Mouse (Mus musculus): Measurements from ENCODE around the gene Susd1.

The Susd1 gene

DNA sequence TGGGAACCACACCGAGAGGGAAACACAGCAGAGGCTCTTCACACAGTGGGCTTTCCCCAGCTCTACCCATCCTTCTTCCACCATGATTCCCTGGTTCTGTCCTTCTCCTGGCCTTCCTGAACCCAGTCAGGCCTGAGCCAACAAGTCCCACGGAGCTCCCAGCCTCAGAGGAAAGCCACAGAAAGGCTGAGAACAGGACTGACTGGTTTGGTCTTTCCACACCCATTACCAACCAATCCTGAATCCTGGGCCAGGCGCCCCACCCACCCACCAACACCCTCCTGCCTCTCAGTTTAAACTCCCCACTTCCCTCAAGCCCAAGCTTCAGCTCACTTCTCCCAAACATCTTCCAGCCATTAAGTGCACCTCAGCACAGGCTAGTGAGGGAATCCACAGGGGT, 4.4 kb downstream of the Susd1 start:
- no peak for DNase-seq (ENCODE audit: low read depth, low spot score)

DNA sequence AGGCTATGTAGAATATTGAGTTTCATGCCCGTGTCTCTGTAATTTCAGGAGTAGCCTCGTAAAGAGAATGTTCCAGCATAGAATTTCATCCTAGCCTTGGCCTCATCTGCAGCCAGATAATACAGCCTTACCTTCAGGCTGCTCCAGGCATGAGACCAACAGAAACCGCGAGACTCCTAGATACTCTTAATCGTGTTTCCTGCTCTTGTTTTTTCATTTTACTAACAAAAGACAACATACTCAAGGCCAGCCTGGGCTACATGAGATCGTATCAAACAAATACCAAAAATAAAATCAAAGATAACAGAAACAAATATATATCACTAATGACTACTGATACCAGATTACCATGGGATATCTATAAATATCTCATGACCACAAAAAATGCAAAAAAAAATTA, 9.3 kb downstream of the Susd1 start:
- no peak for DNase-seq (ENCODE audit: low read depth, low spot score)

DNA sequence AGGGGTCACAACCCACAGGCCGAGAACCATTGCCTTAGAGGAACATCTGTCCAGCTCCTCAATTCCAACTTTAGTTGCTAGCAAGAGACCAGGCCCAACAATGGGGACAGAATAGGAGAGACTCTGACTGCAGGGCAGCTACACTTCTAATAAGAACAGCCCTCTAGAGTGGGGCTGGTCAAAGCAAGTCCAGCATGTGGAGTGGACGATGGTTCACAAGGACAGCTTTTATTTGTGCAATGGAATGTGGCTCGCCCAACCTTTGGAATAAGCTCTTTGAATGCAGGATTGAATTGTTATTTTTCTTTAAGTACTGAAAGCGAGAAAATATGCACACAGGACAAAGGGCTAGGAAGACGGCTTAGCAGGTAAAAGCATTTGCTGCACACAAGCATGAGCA, 12.0 kb downstream of the Susd1 start:
- no peak for DNase-seq (ENCODE audit: low read depth, low spot score)

DNA sequence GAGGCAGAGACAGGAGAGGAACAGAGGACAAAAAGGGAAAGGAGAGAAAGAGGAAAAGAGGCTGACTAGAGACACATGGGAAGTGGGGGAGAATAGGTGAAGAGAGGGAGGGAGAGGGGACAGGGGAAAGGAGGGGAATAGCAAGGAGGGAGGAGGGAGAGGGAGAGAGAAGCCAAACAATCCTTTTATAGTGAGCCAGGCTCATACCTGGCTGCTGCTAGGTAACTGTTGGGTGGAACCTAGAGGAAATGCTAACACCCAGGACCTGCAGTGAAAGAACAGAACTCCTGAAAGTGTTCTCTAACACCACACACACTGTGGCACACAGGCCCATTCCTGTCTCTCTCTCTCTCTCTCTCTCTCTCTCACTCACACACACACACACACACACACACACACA, 15.6 kb downstream of the Susd1 start:
- no peak for DNase-seq (ENCODE audit: low read depth, low spot score)

DNA sequence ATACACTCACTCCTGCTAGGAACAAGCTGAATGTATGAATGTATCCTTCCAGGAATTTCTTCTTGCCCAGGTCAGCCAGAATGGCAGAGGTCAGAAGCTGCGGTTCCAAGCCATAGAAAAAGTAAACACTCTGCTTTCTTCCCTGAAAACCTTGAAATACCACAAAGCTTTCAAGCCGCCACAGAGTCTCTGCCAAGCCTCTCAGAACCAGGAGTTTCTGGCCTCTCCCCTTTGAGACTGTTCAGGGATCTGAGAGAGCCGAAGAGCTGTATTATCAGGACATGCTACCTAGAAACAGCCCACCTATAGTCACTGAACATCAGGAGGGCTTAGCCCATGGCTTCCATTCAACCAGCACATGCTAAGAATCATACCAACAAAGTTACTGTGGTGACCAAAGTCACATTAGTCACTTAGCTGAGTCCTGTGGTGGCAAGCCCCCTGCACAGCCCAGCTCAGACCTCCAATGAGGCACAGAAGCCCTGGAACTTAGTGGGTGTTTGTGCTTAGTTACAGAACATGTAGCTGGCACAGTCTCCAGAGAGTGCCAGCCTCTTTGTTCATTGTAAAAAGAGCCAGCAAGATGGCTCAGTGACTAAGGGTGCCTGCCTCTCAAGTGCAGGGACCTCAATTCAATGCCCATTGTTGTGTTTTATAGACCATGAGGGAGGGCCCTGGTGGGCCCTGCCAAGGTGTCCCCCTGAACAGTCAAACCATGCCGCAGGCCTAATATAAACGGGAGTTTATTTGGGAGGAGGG, 16.2 kb downstream of the Susd1 start:
- no peak for DNase-seq (ENCODE audit: low read depth, low spot score)

DNA sequence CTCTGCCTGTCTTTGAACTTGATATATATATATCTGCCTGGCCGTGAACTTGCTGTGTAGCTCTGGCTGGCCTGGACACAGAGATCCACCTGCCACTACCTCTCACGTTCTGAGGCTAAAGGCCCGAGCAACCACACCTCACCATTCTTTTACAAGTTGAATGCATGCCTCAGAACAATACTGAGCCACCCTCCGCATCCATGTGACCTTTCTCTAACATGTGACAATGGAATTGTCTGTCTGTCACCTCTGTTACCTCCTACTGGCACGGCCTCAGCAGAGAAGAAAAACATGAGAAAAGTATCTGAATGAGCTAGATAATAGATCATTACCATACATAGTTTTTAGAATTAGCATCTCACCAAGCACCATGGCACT, 17.1 kb downstream of the Susd1 start:
- no peak for DNase-seq (ENCODE audit: low read depth, low spot score)

DNA sequence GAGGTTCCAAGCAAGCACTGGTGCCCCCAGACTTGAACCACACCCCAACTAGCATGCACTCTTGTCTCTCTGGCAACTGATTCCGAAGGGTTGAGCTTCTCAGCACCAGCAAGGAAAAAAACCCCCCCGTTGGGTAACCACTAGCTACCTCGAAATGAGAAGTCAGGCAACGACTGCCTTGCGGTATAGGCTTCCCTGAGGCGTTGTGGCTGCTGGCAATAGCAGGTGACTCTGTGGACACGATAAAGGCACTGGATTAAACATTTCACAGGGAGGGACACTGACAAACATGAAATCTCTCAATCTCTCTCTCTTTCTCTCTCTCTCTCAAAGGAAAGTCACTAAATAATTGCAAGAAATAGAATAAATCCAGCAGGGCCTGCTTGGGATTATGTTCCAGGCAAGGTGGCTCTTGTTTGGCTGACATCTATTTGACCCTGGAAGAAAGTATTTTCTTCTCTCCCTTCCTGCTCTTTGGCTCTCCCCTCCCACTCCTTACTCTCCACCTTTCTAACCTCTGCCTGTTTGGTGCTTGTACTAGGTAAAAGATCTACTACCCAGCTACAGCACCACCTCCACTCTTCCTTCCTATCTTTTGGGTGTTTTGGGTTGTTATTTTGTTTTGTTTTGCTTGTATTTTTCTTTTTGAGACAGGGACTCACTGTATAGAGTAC, 17.6 kb downstream of the Susd1 start:
- DNase-seq (ENCODE audit: low read depth, low spot score): no peak

DNA sequence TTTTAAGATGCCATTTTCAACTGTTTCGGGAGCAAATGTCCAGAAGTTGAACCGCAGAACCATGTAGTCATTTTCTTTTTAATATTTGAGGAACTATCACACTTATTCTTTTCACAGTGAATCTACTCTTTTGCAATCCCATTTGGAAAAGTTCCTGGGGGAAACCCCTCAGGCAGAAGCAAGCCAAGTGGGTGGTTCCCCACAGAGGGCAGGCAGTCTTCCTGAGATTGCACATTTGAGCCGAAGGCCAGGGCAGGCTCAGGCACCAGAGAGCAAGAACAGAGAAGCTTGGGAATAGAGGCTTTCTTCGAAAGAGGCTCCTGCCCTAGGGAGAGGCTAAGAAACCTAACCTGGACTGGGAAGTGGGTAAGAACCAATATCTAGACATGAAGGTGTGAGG, 19.2 kb downstream of the Susd1 start:
- no peak for DNase-seq (ENCODE audit: low read depth, low spot score)

DNA sequence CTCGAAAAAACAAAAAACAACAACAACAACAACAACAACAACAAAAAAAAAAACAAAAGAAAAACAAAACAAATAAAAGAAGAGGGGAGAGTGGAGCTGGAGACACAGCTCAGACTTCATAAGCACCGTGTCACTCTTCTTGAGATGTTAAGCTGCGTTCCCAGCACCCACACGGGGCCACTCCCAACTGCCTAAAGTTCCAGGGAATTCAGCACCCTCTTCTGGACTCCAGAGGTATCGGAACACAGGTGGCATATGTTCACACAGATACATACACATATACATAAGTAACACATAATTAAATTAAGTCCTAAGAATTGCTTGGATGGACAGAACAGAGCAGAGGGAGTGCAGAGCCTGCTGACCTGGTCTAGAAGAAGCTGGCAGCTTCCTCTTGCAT, 25.0 kb downstream of the Susd1 start:
- DNase-seq (ENCODE audit: low read depth, low spot score): no peak

DNA sequence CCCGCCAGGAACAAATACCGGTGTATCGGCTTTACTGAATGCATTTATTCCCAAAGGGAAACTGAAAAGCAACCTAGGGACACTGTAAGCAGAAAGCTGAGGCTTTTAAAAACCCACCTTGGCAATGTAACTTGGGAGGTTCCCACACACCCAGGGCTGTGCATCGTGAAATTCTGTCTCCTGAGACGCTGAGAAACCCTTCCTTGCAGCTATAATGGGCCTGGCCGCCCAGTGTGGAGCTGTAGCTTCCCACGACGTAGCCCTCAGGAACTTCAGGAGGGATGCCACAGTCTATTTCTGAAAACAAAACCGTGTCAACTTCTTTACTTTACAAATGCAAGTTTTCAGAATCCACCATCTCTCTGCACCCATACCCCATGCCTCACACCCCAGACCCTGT, 27.3 kb downstream of the Susd1 start:
- no peak for DNase-seq (ENCODE audit: low read depth, low spot score)

DNA sequence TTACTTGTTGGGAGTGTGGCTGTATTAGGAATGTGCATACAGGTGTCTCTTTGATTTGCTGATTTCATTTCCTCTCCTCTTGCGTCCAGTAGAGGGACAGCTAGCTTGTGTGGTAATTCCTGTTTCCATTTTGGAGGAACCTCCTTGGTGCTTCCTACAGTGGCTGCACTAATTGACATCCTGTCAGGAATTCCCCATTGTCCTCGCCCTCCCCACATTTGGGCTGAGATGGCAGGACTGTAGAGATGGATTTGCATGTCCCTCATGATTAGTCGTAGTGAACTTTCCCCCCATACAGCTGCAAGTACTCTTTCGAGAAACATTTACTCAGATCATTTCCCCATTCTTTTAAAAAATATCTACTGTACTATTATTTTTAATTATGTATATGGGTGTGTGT, 30.7 kb downstream of the Susd1 start:
- DNase-seq (ENCODE audit: low read depth, low spot score): no peak

DNA sequence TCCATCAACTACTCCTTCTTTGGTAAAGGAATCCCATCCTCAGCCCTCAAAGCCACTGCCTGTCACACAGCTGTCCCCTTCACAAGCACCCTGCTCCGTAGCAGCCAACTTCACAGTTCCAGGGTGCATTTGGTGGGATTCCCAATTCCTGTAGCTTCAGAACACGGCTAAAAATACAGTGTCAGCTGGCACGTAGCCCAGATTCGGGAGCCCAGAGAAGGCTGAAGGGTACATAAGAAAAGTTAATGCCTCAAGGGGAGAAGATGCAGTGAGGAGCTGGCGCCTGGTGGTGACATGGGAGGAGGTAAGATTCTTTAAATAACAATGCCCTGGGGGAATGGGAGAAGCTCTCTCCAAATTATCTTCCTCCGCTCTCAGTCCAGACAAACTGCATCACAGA, 34.1 kb downstream of the Susd1 start:
- DNase-seq (ENCODE audit: low read depth, low spot score): no peak

DNA sequence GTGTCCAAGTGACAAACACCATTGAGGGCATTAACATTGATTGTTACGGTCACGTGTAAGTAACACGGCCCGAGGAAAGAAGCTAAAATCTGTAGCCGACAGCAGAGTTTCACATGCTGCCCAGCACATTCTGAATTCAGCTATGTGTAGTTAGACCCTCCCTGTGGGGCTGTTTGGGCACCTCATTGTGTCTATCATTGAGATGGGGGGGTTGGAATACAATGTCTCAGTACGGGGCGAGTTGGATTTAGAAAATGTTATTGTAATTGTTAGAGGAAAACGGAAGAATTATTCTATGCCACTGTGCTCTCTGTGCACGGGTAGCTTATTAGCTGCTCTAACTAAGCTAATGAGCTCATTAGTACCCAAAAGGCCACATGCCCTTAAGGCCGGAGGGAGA, 37.5 kb downstream of the Susd1 start:
- no peak for DNase-seq (ENCODE audit: low read depth, low spot score)

DNA sequence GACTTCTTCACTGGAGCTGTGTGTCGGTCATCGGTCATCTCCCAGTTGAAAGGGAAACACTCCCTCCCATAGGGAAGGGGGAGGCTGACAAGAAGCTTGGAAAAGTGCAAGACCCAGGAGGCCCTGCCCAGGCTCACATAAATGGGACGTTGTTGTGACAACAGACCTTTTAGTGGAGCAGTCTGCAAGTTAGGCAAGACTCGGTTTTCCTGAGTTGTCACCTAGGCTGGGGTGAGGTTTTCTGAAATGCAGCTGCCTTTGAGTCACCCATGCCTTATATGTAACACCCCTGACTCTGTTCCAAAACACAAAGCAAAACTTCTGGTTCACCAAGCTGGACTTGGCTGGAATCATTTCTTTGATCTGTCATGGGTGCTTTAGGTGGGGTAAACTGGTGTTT, 39.1 kb downstream of the Susd1 start:
- no peak for DNase-seq (ENCODE audit: low read depth, low spot score)

DNA sequence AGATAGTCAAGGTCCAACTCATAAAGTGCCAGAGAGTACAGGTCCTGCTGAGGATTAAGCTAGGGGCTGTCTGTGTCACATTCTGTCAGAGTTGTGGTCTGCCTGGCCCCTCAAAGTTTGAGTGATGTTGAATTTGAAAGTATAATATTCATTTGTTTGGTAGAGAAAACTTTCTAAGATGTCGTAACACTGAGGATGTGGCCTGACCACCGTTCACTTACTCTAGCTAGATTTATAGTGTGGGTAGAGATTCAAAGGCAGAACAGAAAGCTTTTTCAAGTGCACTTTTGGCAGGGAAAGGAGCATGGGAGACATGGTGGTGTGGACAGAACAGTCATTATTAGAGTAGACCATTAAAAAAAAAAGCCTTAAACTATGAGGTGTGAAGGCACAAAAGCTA, 42.9 kb downstream of the Susd1 start:
- DNase-seq (ENCODE audit: low read depth, low spot score): no peak

DNA sequence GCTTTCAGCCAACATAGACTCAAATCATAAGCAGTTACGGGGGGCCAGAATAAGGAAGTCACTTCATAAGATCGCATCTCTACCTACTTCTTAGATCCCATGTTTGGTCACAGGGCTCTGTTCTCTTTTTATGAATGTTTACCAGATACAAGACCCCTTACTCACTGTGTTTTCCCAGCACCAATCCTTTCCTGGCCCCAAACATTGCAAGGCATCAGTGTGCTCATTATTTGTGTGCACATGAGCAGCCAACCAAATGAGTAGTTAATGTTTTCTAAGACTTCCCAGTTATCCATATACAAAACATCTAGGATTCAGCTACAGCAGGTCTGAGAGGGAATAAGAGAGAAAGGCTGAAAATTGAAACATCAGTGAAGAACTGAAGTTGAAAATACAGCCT, 44.3 kb downstream of the Susd1 start:
- DNase-seq (ENCODE audit: low read depth, low spot score): no peak

DNA sequence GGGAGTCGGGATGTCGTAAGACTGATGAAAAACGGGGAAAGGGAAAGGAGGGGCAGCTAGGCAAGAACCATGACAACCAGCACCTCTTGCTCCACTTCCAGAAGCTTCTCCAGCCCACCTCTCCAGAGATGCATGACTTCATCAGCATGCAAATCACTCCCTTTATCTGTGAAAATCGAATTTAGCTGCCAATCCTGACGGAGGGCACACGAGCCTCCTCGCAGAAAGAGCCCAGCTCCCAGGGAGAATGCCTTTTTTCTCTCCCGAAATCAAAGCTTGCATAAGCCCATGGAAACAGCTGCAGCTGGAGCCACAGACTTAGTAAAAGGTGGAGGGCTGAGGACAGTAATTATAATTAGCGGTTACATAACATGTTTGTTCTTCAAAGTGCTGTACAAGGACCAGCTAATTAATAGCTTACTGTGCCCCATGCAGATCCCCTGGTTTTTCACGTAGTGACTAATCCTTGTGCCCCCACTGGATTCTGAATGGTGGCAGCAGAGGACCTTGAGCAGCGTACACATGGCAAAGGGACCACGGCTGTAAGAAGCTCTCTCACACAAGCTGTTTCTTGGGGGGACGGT, 49.9 kb downstream of the Susd1 start:
- no peak for DNase-seq (ENCODE audit: low read depth, low spot score)

DNA sequence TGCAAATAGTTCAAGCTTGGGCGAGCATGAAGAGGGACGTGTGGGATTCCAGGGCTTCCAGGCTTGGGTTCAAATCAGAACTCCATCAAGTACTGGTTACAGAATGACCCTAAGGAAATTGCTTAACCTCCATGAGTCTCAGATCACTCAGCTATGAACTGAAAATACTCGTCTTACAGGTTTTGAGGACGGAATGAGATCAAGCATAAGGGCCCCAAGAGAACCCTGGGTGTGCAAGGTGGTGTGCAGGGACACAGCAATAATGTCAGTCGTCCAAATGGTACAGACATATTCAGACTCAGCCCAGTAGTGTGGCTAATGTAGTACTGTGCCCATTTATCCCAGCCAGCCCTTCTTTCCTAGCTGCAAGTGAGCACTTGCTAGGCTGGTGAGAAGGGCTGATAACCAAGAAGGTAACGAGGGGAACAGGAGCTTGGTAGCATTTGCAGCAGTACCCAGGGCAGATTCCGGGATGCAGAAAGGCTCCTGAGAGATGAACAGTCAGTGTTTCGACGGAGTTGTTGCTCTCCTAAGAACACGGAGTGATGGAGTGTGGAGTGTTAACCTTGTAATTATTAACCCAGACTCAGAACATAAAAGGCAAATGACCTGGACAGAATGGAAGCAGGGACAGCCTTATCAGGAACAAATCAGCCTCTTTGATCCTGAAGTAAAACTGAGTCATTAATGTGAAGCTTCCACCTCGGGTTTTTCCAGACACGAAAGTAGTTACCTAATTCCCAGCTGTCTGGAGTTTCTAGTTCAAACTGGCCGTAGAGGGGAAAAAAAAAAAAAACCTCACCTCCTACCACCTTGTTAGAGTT, 50.8 kb downstream of the Susd1 start:
- DNase-seq (ENCODE audit: low read depth, low spot score): no peak

DNA sequence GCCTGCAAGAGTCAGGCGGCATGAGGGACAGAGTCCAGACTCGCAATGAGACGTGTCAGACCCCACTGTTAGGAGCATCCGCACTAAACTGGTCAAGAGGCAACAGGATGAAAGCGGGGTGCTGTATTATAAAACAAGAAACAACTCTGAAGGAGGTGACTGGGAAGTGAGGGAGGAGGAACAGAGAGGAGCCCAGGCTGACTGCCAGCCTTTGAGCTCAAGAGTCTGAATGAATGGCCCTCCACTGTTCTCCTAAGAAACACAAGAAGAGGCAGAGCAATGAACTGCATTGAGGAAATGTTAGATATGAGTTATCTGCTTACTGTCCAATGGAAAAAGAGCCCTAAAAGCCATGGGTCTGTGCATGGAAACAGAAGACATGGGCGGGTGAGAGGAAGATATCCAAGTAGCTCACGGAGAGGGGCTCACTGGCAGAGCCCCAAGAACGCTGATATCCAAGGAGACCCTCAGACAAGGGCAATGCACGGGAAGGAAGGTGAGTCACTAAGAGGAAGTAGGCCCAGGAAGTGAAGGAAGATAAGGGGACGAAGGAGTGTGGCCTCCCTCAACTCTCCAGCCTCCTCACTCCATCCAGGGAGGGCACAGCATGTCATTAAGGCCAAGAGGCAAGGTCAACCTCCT, 53.1 kb downstream of the Susd1 start:
- DNase-seq (ENCODE audit: low read depth, low spot score): no peak

DNA sequence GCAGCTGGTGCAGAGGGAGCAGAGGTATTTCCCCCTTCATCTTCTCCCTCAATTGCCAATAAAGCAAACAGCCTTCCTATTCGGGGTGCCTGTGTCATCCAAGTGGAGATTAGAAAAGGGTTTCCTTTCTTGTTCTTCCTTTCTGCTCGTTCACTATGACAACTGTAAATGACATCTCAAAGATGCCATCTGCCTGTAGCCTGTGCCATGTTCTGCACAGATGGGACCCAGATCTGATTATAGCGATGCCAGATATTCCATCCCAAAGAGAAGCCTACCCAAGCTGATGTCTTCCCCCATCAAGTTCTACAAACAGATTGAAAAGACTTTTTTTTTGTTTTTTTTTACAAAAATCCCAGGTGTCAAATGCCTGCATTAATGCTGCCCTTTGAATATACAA, 54.6 kb downstream of the Susd1 start:
- no peak for DNase-seq (ENCODE audit: low read depth, low spot score)

DNA sequence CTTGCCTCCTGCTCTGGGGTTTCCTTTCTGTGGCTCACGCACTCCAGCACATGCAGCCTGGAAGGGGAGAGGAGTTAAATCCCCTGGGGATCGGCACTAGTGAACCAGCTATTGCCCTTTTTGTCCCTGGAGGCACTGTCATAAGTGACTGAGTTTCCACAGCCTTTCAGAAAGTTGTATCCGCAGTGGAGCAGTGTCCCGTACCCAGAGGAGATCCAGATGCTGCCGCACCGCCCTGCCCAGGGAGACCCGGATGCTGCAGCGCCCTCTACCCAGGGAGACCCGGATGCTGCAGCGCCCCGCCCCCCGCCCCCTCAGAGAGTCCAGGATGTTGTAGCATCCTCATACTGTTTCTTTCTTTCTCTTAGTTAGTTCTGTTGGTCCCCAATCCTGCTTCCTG, 56.3 kb downstream of the Susd1 start:
- DNase-seq (ENCODE audit: low read depth, low spot score): no peak
